In genomic region chr1:96732366-96732765, GRCm38 (mm10) we compare ENCODE assay signal across 15 mouse cellular contexts.
"Had no signal": no experiment of that assay in that cellular context is flagged by ENCODE, and none has a peak within 500 bp of the region (broad histone marks: within the 10 kb centered on the region; RNA-seq: fewer than 3 reads in every experiment).

No protein-coding gene starts in this region.

- H3K9ac ChIP-seq: intestine, embryonic 15.5 days; liver, embryonic 15.5 days; neural tube, embryonic 13.5 days had no signal

- H3K27ac ChIP-seq: intestine, embryonic 15.5 days; layer of hippocampus, adult 2 months; limb, embryonic 10.5 days; liver, embryonic 15.5 days; midbrain, embryonic 10.5 days; neural tube, embryonic 13.5 days had no signal

- H3K9me3 ChIP-seq: intestine, embryonic 15.5 days; limb, embryonic 10.5 days; liver, embryonic 15.5 days; midbrain, embryonic 10.5 days; neural tube, embryonic 13.5 days had no signal

- H3K4me1 ChIP-seq: intestine, embryonic 15.5 days; limb, embryonic 10.5 days; liver, embryonic 15.5 days; midbrain, embryonic 10.5 days; neural tube, embryonic 13.5 days had no signal

- ATAC-seq: intestine, embryonic 15.5 days; midbrain, embryonic 16.5 days had no signal

- DNase-seq: kidney, adult 18-20 months; kidney, postnatal 10 days; kidney, postnatal 4 days; lung, postnatal 14 days; spleen, adult 18-20 months; thymus, adult 18-20 months; thymus, postnatal 14 days had no signal

- H3K36me3 ChIP-seq: intestine, embryonic 15.5 days; limb, embryonic 10.5 days; liver, embryonic 15.5 days; midbrain, embryonic 10.5 days; neural tube, embryonic 13.5 days had no signal

- H3K27me3 ChIP-seq: intestine, embryonic 15.5 days; liver, embryonic 15.5 days; neural tube, embryonic 13.5 days had no signal

- H3K4me2 ChIP-seq: intestine, embryonic 15.5 days; liver, embryonic 11.5 days; liver, embryonic 15.5 days; neural tube, embryonic 13.5 days had no signal

- H3K4me3 ChIP-seq: intestine, embryonic 15.5 days; layer of hippocampus, adult 2 months; limb, embryonic 10.5 days; liver, embryonic 15.5 days; midbrain, embryonic 10.5 days; neural tube, embryonic 13.5 days had no signal
